Mouse (Mus musculus) heart, embryonic 14.5 days (tissue): ENCODE data around the gene Krtap5-1. TPM values are rescaled to one million over a fixed set of nuclear protein-coding genes. Genes with fewer than 3 reads are reported as not detected.
"Not testable (repeated sequence)": the region's sequence is repeated elsewhere in the genome, so short reads cannot be mapped to it uniquely, and the experiment has no call there.

Experiments used
- ATAC-seq: fragments of 200-750 bp; cut with Nextera tagmentation; 2 replicates; pipeline ENCODE4 v1.8.0; 2017; ENCODE audit warnings: low read depth, moderate TSS enrichment; ENCODE audit not compliant: insufficient number of reproducible peaks, insufficient read depth, low FRiP score
- H3K27ac ChIP-seq, 2 experiments: fragments of 200-500 bp in 1 of 2; fragments of 300-500 bp in 1 of 2; sonication (generic) in 1 of 2; replicated peaks in 1 of 2; 2 replicates each; pipeline ENCODE4 v1.5.1; 2012 to 2014; ENCODE audit warnings: low read depth in 2 of 2, low read length in 2 of 2, control low read depth in 1 of 2, mild to moderate bottlenecking in 1 of 2, mixed read lengths in 1 of 2; ENCODE audit not compliant: control insufficient read depth in 1 of 2, insufficient read depth in 1 of 2
- H3K27me3 ChIP-seq: fragments of 300-500 bp; sonication (generic); 2 replicates; pipeline ENCODE4 v1.6.1; 2014; ENCODE audit warnings: mild to moderate bottlenecking, low read length, control low read depth; ENCODE audit not compliant: control insufficient read depth, insufficient read depth
- H3K36me3 ChIP-seq: fragments of 300-500 bp; sonication (generic); 2 replicates; pipeline ENCODE4 v1.6.1; 2014; ENCODE audit warnings: mild to moderate bottlenecking, control low read depth, low read length, mixed read lengths; ENCODE audit not compliant: control insufficient read depth, insufficient read depth
- H3K4me1 ChIP-seq, 2 experiments: fragments of 200-500 bp in 1 of 2; fragments of 300-500 bp in 1 of 2; sonication (generic) in 1 of 2; 2 replicates each; pipeline ENCODE4 v1.6.1; 2012 to 2014; ENCODE audit warnings: low read length in 2 of 2, control low read depth in 1 of 2, mixed read lengths in 1 of 2; ENCODE audit not compliant: control insufficient read depth in 2 of 2, insufficient read depth in 2 of 2
- H3K4me2 ChIP-seq: fragments of 300-500 bp; sonication (generic); 2 replicates; pipeline ENCODE4 v1.6.1; 2014; ENCODE audit warnings: mild to moderate bottlenecking, low read length
- H3K4me3 ChIP-seq, 2 experiments: fragments of 200-500 bp in 1 of 2; fragments of 300-500 bp in 1 of 2; sonication (generic) in 1 of 2; 2 replicates each; pipeline ENCODE4 v1.5.1; 2012 to 2014; ENCODE audit warnings: low read length in 2 of 2, mild to moderate bottlenecking in 2 of 2, control low read depth in 1 of 2, low read depth in 1 of 2, moderate library complexity in 1 of 2; ENCODE audit not compliant: control insufficient read depth in 1 of 2, insufficient read depth in 1 of 2
- H3K9ac ChIP-seq: fragments of 300-500 bp; sonication (generic); 2 replicates; pipeline ENCODE4 v1.6.1; 2014; ENCODE audit warnings: mild to moderate bottlenecking, low read length
- H3K9me3 ChIP-seq: fragments of 300-500 bp; sonication (generic); 2 replicates; pipeline ENCODE4 v1.6.1; 2016; ENCODE audit warnings: low read length, control low read depth; ENCODE audit not compliant: control insufficient read depth
- WGBS: fragments of 180-500 bp; shearing (Covaris S2); extraction: QIAGEN DNeasy Blood & Tissue Kit; methylation state at CpG from one replicate; pipeline ENCODE4 v1.1.7; 2014; 5-methylcytosine and 5-hydroxymethylcytosine counted together
- polyA plus RNA-seq: library from polyadenylated mRNA; unstranded; fragments of >200 nt; fragmentation: Nextera tagmentation; extraction: Ambion mirVana; gene quantifications from 2 replicates; pipeline ENCODE4 v1.2.1, GENCODE M21; 2014

The Krtap5-1 gene
- polyA plus RNA-seq, 1 experiment from 2014 or later: not detected

DNA sequence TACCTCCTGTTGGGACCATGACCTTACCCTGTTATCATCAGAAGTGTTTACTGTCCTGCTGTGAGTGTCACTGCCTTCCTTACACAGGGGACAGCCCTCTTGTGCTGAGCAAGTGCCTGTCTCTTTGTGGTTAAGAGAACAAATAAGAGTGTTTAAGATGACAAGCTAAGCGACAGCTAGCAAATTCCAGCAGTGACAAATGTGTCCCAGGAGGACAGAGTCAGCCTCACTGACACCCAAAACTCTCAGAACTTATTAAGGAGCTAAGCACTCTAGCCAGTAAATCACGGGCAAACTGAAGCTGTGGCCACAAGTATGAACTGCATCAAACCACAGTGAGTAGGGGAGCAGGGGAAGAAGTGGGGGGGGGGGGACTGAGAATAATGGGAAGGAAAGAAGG lies 24.0 kb upstream of the Krtap5-1 start:
- Histone ChIP-seq H3K4me1 (peaks cover 18 to 30% of the 10 kb centered on the region in 2 experiments), H3K4me2 (no peak overlapping the region), H3K36me3 (no peaks in the 10 kb centered on the region), H3K9me3 (no peaks in the 10 kb centered on the region), H3K4me3 (no peak overlapping the region), H3K27ac (peak overlapping the region in 1 of 2 experiments; percentile 48; a peak in 2 of 4 replicates), H3K27me3 (no peaks in the 10 kb centered on the region), H3K9ac (peak overlapping the region; percentile 12; the same call in 1 of the 2 replicates)
- WGBS: 22% methylated on average over 2 of the region's 2 CpGs
- no peak for ATAC-seq

DNA sequence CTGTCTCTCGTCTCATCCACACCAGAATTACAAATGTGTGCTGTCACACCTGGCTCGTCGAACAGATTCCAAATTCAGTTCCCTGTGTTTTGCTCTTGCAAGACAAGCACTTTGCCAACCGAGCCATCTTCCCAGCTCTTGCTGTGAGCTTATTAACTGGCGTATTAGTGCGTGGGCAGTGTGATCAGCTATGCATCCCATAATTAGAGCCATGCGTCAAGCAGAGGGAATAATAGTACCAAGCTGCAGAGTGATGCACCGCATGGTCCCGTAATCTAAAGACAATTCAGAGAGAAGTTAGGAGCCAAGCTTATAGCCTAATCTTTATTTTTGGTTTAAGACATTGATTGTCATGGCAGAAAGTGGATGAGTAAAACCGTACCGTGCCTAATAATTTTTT lies 22.2 kb upstream of the Krtap5-1 start:
- H3K27me3 ChIP-seq: no peaks in the 10 kb centered on the region
- H3K27ac ChIP-seq: no peak overlapping the region
- 91% methylated on average over 11 of the region's 11 CpGs for WGBS
- H3K4me2 ChIP-seq: no peak overlapping the region
- ATAC-seq: no peak
- H3K9me3 ChIP-seq: no peaks in the 10 kb centered on the region
- H3K4me1 ChIP-seq: peaks cover 18 to 30% of the 10 kb centered on the region in 2 experiments
- H3K9ac ChIP-seq: no peak overlapping the region
- no peak overlapping the region for H3K4me3 ChIP-seq
- H3K36me3 ChIP-seq: no peaks in the 10 kb centered on the region

DNA sequence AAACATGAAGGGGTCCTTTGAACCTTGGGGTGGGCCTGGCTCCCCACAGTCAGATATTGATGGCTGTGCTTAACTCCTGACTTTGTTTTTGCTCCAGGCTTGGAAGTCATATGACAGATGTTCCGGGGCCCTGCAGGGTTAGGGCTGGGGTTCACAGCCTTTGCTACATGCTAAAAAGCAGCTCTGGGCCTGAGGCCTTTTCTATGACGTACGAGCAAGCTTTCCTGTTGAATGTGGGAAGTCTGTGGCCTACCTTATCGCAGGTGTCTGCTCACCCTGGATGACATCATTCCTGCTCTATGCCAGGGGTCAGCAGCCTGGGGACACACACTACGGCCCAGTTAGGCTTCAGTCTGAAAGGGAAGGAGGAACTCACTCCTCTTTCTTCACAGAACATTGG lies 20.3 kb upstream of the Krtap5-1 start:
- H3K9ac ChIP-seq: no peak overlapping the region
- H3K4me2 ChIP-seq: no peak overlapping the region
- no peak for ATAC-seq
- no peaks in the 10 kb centered on the region for H3K27me3 ChIP-seq
- H3K4me3 ChIP-seq: no peak overlapping the region
- WGBS: 63% methylated on average over 5 of the region's 5 CpGs
- no peaks in the 10 kb centered on the region for H3K9me3 ChIP-seq
- peaks cover 18 to 30% of the 10 kb centered on the region in 2 experiments for H3K4me1 ChIP-seq
- no peaks in the 10 kb centered on the region for H3K36me3 ChIP-seq
- H3K27ac ChIP-seq: no peak overlapping the region

GRCm38 (mm10) chr7:142316558-142316957 lies 19.6 kb upstream of the Krtap5-1 start:
- 0 out of 2 replicates have a peak, but pooled peaks have one; percentile 54 for ATAC-seq
- no peak overlapping the region for H3K4me3 ChIP-seq
- no peak overlapping the region for H3K4me2 ChIP-seq
- H3K36me3 ChIP-seq: no peaks in the 10 kb centered on the region
- peaks cover 18 to 30% of the 10 kb centered on the region in 2 experiments for H3K4me1 ChIP-seq
- H3K27ac ChIP-seq: no peak overlapping the region; a peak in 1 of 4 replicates
- H3K27me3 ChIP-seq: no peaks in the 10 kb centered on the region
- WGBS: 25% methylated on average over 6 of the region's 6 CpGs
- no peak overlapping the region for H3K9ac ChIP-seq
- no peaks in the 10 kb centered on the region for H3K9me3 ChIP-seq

GRCm38 (mm10) chr7:142314600-142315285 lies 17.8 kb upstream of the Krtap5-1 start:
- 62% methylated on average over 5 of the region's 5 CpGs for WGBS
- no peaks in the 10 kb centered on the region for H3K27me3 ChIP-seq

GRCm38 (mm10) chr7:142303929-142304328 lies 7.0 kb upstream of the Krtap5-1 start:
- not testable (repeated sequence) for H3K4me3 ChIP-seq, ATAC-seq, H3K4me2 ChIP-seq, H3K9me3 ChIP-seq, H3K9ac ChIP-seq, H3K36me3 ChIP-seq, H3K27ac ChIP-seq, H3K27me3 ChIP-seq, H3K4me1 ChIP-seq
- WGBS: 73% methylated on average over 1 of the region's 1 CpGs

More at GRCm38 (mm10) chr7:142314600-142315285, 17.8 kb upstream of the Krtap5-1 start:
- Histone ChIP-seq H3K27ac (no peak overlapping the region), H3K4me2 (no peak overlapping the region), H3K9me3 (no peaks in the 10 kb centered on the region), H3K9ac (no peak overlapping the region), H3K4me3 (no peak overlapping the region), H3K4me1 (peaks cover 13 to 19% of the 10 kb centered on the region in 2 experiments), H3K36me3 (no peaks in the 10 kb centered on the region)
- no peak for ATAC-seq

DNA sequence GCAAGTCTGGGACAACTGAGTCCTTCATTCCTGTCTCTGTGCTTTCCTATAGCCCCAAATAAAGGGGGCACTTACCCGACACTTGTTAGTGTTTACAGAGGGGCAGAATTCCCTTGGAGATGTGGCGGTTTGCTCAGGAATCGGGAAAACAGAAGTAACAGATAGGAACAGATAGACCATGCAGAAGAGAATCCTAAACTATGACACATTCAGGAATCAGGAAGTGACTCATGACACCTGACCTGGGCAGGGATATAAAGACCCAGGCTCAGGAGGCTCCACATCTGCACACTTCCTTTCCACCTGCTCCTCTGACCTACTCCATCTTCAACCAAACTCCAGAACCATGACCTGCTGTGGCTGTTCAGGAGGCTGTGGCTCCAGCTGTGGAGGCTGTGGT lies 6.3 kb upstream of the Krtap5-1 start, which contains the start of gene Krtap5-4:
Krtap5-4 (plus strand) TSS at position 301 of the 400 bp plus-strand sequence.
- H3K4me3 ChIP-seq: no peak within 1 kb of the TSS

More for the DNA sequence above, 6.3 kb upstream of the Krtap5-1 start, which contains the start of gene Krtap5-4:
- Histone ChIP-seq H3K36me3 (no peaks in the 10 kb centered on the region), H3K27me3 (no peaks in the 10 kb centered on the region), H3K4me1 (no peaks in the 10 kb centered on the region), H3K27ac (no peak within 1 kb of the TSS), H3K9ac (no peak within 1 kb of the TSS), H3K9me3 (no peaks in the 10 kb centered on the region), H3K4me2 (no peak within 1 kb of the TSS)
- no peak for ATAC-seq
- WGBS: 40% methylated on average over 3 of the region's 3 CpGs
